Mouse (Mus musculus): ENCODE measurements around the gene Exoc6.
A peak's percentile ranks its signal among the peaks of the same experiment; 100 is the strongest.
"Not testable (repeated sequence)": the region's sequence is repeated elsewhere in the genome, so short reads cannot be mapped to it uniquely, and the experiment has no call there.

Exoc6 gene

DNA sequence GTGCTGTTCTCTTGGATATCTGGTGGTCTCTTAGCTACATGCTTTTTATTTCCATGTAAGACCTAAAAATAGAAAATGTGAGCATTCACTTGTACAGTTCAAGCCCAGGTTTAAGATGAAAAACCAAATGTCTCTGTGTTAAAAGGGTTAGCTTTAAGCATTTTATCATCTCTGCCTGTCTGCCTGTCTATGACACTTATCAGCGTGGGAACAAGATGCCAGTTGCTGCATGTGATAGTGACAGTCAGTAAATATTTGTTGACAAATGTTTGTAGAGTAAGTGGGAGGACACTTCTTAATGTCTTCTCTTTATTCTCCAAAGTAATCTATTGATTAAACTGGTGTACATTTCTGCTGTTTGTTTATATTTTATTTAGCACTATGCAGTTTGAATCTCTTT lies 12.5 kb upstream of the Exoc6 start:
- no peak for DNase-seq (ENCODE audit: low read depth)

- DNase-seq (ENCODE audit: low read depth): no peak
Measured at GRCm38 (mm10) chr19:37540201-37540600, 10.0 kb upstream of the Exoc6 start.

GRCm38 (mm10) chr19:37543537-37544326 lies 6.5 kb upstream of the Exoc6 start:
- DNase-seq (ENCODE audit: low read depth): peak; percentile 49

DNA sequence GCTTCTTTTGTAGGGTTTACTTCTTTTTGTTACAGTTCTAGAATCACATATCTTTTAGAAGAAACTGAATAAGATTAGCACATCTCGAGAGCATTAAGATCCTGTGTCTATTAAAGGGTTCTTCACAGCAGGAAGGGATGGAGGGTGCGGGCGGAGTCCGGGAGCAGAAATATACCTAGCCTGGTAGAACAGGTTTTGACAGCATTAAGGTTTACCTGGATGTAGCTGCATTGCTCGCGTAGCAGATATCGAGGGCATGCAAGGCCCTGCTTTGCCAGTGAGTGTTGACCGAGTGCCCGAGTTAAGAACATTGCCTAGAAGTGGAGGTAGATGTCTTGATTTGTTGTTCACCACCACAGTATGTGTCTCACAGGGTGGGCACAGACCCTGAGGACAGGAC lies 5.7 kb upstream of the Exoc6 start:
- no peak for DNase-seq (ENCODE audit: low read depth)

DNA sequence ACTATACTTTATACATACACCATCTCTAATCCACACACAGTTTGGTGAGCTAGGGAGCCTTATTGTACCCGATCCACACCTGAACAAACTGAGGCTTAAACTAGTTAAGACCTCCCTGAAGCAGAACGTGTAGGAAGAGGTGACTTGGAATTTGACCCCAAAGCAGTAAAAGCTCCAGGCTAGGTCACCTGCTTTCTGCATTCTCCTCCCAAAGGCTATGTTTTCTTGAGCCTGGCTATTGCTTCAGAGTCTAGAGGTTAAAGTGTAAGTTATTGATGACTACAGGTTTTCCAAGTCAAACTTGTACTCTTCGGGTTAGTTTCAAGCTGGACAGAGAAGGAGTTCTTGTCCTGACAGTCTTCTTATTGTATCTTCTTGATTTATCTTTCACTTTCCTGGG lies 5.0 kb upstream of the Exoc6 start:
- no peak for DNase-seq (ENCODE audit: low read depth)

DNA sequence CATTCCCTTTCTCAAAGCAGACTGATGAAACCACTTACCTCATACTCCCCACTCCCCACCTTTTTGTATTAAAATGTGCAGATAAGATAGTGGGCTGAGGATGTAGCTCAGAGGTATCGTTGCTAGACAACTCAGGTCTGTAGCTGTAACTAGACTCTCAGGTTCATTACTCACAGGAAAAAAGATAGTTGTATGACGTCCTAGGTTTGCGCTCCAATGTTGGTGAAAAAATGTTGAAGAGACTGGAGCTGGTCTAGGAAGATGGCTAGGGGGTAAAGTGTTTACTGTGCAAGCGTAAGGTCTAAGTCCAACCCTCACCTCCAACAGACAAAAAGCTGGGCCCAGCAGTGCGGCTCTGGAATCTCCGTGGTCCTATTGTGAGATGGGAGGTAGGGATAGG lies 4.5 kb upstream of the Exoc6 start:
- no peak for DNase-seq (ENCODE audit: low read depth)

DNA sequence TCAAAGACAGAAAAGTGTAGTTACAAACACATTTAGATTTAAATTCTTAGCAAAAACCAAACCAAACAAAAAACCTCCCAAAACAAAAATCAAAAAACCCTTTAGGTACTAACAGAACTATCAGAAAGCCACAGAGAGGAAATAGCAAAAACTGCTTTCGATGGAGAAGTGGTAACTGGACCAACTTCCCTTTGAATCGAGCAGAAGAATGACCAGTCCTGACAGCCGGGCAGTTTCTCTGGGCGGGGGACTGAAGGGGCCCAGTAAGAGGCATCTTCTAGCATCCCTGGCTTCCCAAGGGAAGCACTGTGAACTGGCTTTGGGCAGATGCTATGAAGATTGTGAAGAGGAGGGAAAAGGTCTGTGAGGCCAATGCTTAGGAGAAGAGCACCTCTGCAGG lies 3.4 kb upstream of the Exoc6 start:
- no peak for DNase-seq (ENCODE audit: low read depth)

GRCm38 (mm10) chr19:37551040-37551566 lies 885 bp downstream of the Exoc6 start:
- DNase-seq (ENCODE audit: low read depth): no peak

- peak; percentile 65 for DNase-seq (ENCODE audit: low read depth)
Measured at GRCm38 (mm10) chr19:37553376-37554265, 3.4 kb downstream of the Exoc6 start.

- not testable (repeated sequence) for DNase-seq (ENCODE audit: low read depth)
Measured at GRCm38 (mm10) chr19:37554266-37554650, 4.0 kb downstream of the Exoc6 start.

GRCm38 (mm10) chr19:37555863-37556566 lies 5.8 kb downstream of the Exoc6 start:
- no peak for DNase-seq (ENCODE audit: low read depth)

GRCm38 (mm10) chr19:37557898-37558297 lies 7.7 kb downstream of the Exoc6 start:
- no peak for DNase-seq (ENCODE audit: low read depth)

- DNase-seq (ENCODE audit: low read depth): peak; percentile 86
Measured at GRCm38 (mm10) chr19:37559286-37560079, 9.3 kb downstream of the Exoc6 start.

- DNase-seq (ENCODE audit: low read depth): no peak
Measured at GRCm38 (mm10) chr19:37560080-37560427, 9.8 kb downstream of the Exoc6 start.

GRCm38 (mm10) chr19:37561106-37561892 lies 11.1 kb downstream of the Exoc6 start:
- DNase-seq (ENCODE audit: low read depth): peak; percentile 49

GRCm38 (mm10) chr19:37563763-37564162 lies 13.5 kb downstream of the Exoc6 start:
- DNase-seq (ENCODE audit: low read depth): peak; percentile 86

- peak; percentile 37 for DNase-seq (ENCODE audit: low read depth)
Measured at GRCm38 (mm10) chr19:37565806-37566205, 15.6 kb downstream of the Exoc6 start.

- no peak for DNase-seq (ENCODE audit: low read depth)
Measured at GRCm38 (mm10) chr19:37569186-37569754, 19.1 kb downstream of the Exoc6 start.

DNA sequence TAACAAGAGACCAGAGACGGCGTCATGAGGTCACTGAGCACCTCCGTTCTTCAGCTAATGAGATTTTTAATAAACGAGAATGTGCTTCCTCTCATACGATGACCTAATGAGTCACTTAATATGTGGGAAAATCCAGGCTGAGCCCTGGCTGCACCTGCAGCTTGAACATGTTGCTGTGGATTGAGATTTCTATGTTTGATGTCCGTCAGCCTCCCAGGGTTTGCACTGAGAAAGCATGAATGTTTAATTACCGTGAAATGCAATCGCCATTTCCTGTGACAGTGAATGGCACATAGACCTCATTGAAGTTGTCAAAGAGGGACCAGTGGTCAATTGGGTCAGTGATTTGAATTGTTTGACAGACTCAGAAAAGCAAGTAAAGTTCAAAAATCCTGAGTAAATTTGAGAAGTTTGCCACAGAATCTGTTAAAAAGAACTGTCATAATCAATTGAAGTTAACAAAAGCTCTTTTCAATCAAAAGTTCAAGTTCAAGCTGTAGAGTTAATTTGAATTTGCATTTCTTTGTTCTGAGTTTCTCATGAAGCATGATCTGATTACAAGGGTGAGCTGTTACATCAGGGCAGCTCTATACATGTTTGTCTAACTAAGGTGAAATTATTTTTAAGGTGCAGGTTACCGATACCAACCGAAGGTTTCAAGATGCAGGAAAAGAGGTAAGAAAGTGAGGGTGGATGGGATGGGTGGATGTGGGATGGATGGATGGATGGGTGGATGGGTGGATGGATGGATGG lies 20.9 kb downstream of the Exoc6 start:
- DNase-seq (ENCODE audit: low read depth): no peak

GRCm38 (mm10) chr19:37574802-37575201 lies 24.6 kb downstream of the Exoc6 start:
- no peak for DNase-seq (ENCODE audit: low read depth)
